Mouse (Mus musculus) liver, adult 2 months (tissue): ENCODE results near the gene Denr.

ENCODE experiments used
- CTCF ChIP-seq: fragments of 200-500 bp; IDR thresholded peaks from 2 replicates; pipeline ENCODE4 v1.5.1; 2011; ENCODE audit warnings: low read depth, low read length, control low read depth
- POLR2A ChIP-seq: fragments of 200-500 bp; IDR thresholded peaks from 2 replicates; pipeline ENCODE4 v1.6.1; 2011; ENCODE audit warnings: low read length, control low read depth; ENCODE audit not compliant: insufficient read depth; ENCODE audit errors: extremely low read depth

GRCm38 (mm10) chr5:123862374-123863350, 44.3 kb upstream of the Denr start:
- TF ChIP-seq CTCF (no peak), POLR2A (no peak)
